Mouse (Mus musculus): ENCODE results near the gene Mta1. TPM values are rescaled to one million over a fixed set of nuclear protein-coding genes. Genes with fewer than 3 reads are reported as not detected.

The Mta1 gene
- polyA plus RNA-seq, 1 experiment, result 101 TPM

GRCm38 (mm10) chr12:113146112-113147057, 48.3 kb downstream of the Mta1 start, which contains the start of gene Crip1:
TSS of gene Crip1 (plus strand) at chr12:113146316.
- H3K4me2 ChIP-seq (ENCODE audit: low read depth), result peak within 1 kb of the TSS; percentile 96
- TF ChIP-seq MYOG (IDR thresholded peaks at IDR 0.05; ENCODE audit: control insufficient read depth in 1 of 3, insufficient read depth in 1 of 3, insufficient read length in 2 of 3, low read depth in 2 of 3), result no peak
- TF ChIP-seq TCF3 (IDR thresholded peaks at IDR 0.05; ENCODE audit: insufficient read length, low read depth), result no peak
- no peak for TF ChIP-seq USF1 (IDR thresholded peaks at IDR 0.05; ENCODE audit: low read depth)
- peak; percentile 86 for TF ChIP-seq POLR2AphosphoS2 (IDR thresholded peaks at IDR 0.05; ENCODE audit: insufficient read length, low read depth)
- TF ChIP-seq POLR2A (IDR thresholded peaks at IDR 0.05; ENCODE audit: insufficient read length, low read depth), result peak; percentile 51
- TF ChIP-seq REST (IDR thresholded peaks at IDR 0.05; ENCODE audit: insufficient read depth, insufficient read length), result no peak
- peak in 1 of 3 experiments; percentile 5 for TF ChIP-seq MYOD1 (IDR thresholded peaks at IDR 0.05; ENCODE audit: control insufficient read depth in 1 of 3, insufficient read length in 2 of 3, low read depth in 2 of 3)
- no peak within 1 kb of the TSS for H3ac ChIP-seq (ENCODE audit: control insufficient read depth, insufficient read length)
- H3K36me3 ChIP-seq (ENCODE audit: control insufficient read depth, insufficient read depth), result peaks cover 23% of the 10 kb centered on the region
- peaks cover 23% of the 10 kb centered on the region for H3K79me2 ChIP-seq (ENCODE audit: control insufficient read depth, insufficient read depth)
- H3K4me3 ChIP-seq, result no peak within 1 kb of the TSS
- H3K27me3 ChIP-seq (ENCODE audit: control insufficient read depth, insufficient read depth, insufficient read length), result no peaks in the 10 kb centered on the region

GRCm38 (mm10) chr12:113147481-113147880, 49.4 kb downstream of the Mta1 start:
- Histone ChIP-seq H3K36me3 (ENCODE audit: control insufficient read depth, insufficient read depth) (peaks cover 23% of the 10 kb centered on the region), H3K27me3 (ENCODE audit: control insufficient read depth, insufficient read depth, insufficient read length) (no peaks in the 10 kb centered on the region), H3K4me3 (no peak overlapping the region), H3K4me2 (ENCODE audit: low read depth) (peak overlapping the region; percentile 96), H3ac (ENCODE audit: control insufficient read depth, insufficient read length) (no peak overlapping the region), H3K79me2 (ENCODE audit: control insufficient read depth, insufficient read depth) (peaks cover 19% of the 10 kb centered on the region)
- TF ChIP-seq SRF (IDR thresholded peaks at IDR 0.05; ENCODE audit: control insufficient read depth, insufficient read length, low read depth), result no peak
- TF ChIP-seq USF1 (IDR thresholded peaks at IDR 0.05; ENCODE audit: low read depth), result no peak
- no peak for TF ChIP-seq REST (IDR thresholded peaks at IDR 0.05; ENCODE audit: insufficient read depth, insufficient read length)
- peak; percentile 47 for TF ChIP-seq POLR2A (IDR thresholded peaks at IDR 0.05; ENCODE audit: insufficient read length, low read depth)
- TF ChIP-seq MYOG (IDR thresholded peaks at IDR 0.05; ENCODE audit: control insufficient read depth in 1 of 3, insufficient read depth in 1 of 3, insufficient read length in 2 of 3, low read depth in 2 of 3), result peak; percentile 10 to 99 (median 92)
- peak in 2 of 3 experiments; percentile 96 to 98 for TF ChIP-seq MYOD1 (IDR thresholded peaks at IDR 0.05; ENCODE audit: control insufficient read depth in 1 of 3, insufficient read length in 2 of 3, low read depth in 2 of 3)
- TF ChIP-seq TCF12 (IDR thresholded peaks at IDR 0.05; ENCODE audit: insufficient read depth, poor library complexity, severe bottlenecking), result peak; percentile 88
- no peak for TF ChIP-seq CEBPB (IDR thresholded peaks at IDR 0.05; ENCODE audit: insufficient read depth, poor library complexity, severe bottlenecking)
- no peak for TF ChIP-seq E2F4 (IDR thresholded peaks at IDR 0.05; ENCODE audit: insufficient read depth)
- TF ChIP-seq POLR2AphosphoS2 (IDR thresholded peaks at IDR 0.05; ENCODE audit: insufficient read length, low read depth), result no peak
- TF ChIP-seq MAX (IDR thresholded peaks at IDR 0.05; ENCODE audit: low read depth), result no peak
- peak; percentile 79 for TF ChIP-seq TCF3 (IDR thresholded peaks at IDR 0.05; ENCODE audit: insufficient read length, low read depth)

GRCm38 (mm10) chr12:113148381-113149035, 50.4 kb downstream of the Mta1 start:
- no peak for TF ChIP-seq TCF3 (IDR thresholded peaks at IDR 0.05; ENCODE audit: insufficient read length, low read depth)
- peak; percentile 27 for TF ChIP-seq POLR2AphosphoS2 (IDR thresholded peaks at IDR 0.05; ENCODE audit: insufficient read length, low read depth)
- TF ChIP-seq MYOG (IDR thresholded peaks at IDR 0.05; ENCODE audit: control insufficient read depth in 1 of 3, insufficient read depth in 1 of 3, insufficient read length in 2 of 3, low read depth in 2 of 3), result peak in 1 of 3 experiments; percentile 36
- TF ChIP-seq SRF (IDR thresholded peaks at IDR 0.05; ENCODE audit: control insufficient read depth, insufficient read length, low read depth), result no peak
- TF ChIP-seq POLR2A (IDR thresholded peaks at IDR 0.05; ENCODE audit: insufficient read length, low read depth), result peak; percentile 45
- TF ChIP-seq USF1 (IDR thresholded peaks at IDR 0.05; ENCODE audit: low read depth), result no peak
- TF ChIP-seq MYOD1 (IDR thresholded peaks at IDR 0.05; ENCODE audit: control insufficient read depth in 1 of 3, insufficient read length in 2 of 3, low read depth in 2 of 3), result no peak
- Histone ChIP-seq H3ac (ENCODE audit: control insufficient read depth, insufficient read length) (no peak overlapping the region), H3K79me2 (ENCODE audit: control insufficient read depth, insufficient read depth) (peaks cover 15% of the 10 kb centered on the region), H3K4me3 (no peak overlapping the region), H3K4me2 (ENCODE audit: low read depth) (peak overlapping the region; percentile 81), H3K36me3 (ENCODE audit: control insufficient read depth, insufficient read depth) (peaks cover 21% of the 10 kb centered on the region), H3K27me3 (ENCODE audit: control insufficient read depth, insufficient read depth, insufficient read length) (no peaks in the 10 kb centered on the region)

GRCm38 (mm10) chr12:113149341-113149740, 51.3 kb downstream of the Mta1 start:
- no peaks in the 10 kb centered on the region for H3K27me3 ChIP-seq (ENCODE audit: control insufficient read depth, insufficient read depth, insufficient read length)
- H3ac ChIP-seq (ENCODE audit: control insufficient read depth, insufficient read length), result no peak overlapping the region
- H3K4me3 ChIP-seq, result no peak overlapping the region
- no peak for TF ChIP-seq TCF12 (IDR thresholded peaks at IDR 0.05; ENCODE audit: insufficient read depth, poor library complexity, severe bottlenecking)
- TF ChIP-seq POLR2AphosphoS2 (IDR thresholded peaks at IDR 0.05; ENCODE audit: insufficient read length, low read depth), result no peak
- TF ChIP-seq E2F4 (IDR thresholded peaks at IDR 0.05; ENCODE audit: insufficient read depth), result no peak
- no peak for TF ChIP-seq SRF (IDR thresholded peaks at IDR 0.05; ENCODE audit: control insufficient read depth, insufficient read length, low read depth)
- TF ChIP-seq MYOD1 (IDR thresholded peaks at IDR 0.05; ENCODE audit: control insufficient read depth in 1 of 3, insufficient read length in 2 of 3, low read depth in 2 of 3), result no peak
- TF ChIP-seq REST (IDR thresholded peaks at IDR 0.05; ENCODE audit: insufficient read depth, insufficient read length), result no peak
- no peak for TF ChIP-seq POLR2A (IDR thresholded peaks at IDR 0.05; ENCODE audit: insufficient read length, low read depth)
- TF ChIP-seq TCF3 (IDR thresholded peaks at IDR 0.05; ENCODE audit: insufficient read length, low read depth), result no peak
- no peak for TF ChIP-seq MAX (IDR thresholded peaks at IDR 0.05; ENCODE audit: low read depth)
- no peak for TF ChIP-seq CEBPB (IDR thresholded peaks at IDR 0.05; ENCODE audit: insufficient read depth, poor library complexity, severe bottlenecking)
- TF ChIP-seq USF1 (IDR thresholded peaks at IDR 0.05; ENCODE audit: low read depth), result no peak
- TF ChIP-seq MYOG (IDR thresholded peaks at IDR 0.05; ENCODE audit: control insufficient read depth in 1 of 3, insufficient read depth in 1 of 3, insufficient read length in 2 of 3, low read depth in 2 of 3), result no peak
- peak overlapping the region; percentile 81 for H3K4me2 ChIP-seq (ENCODE audit: low read depth)
- peaks cover 12% of the 10 kb centered on the region for H3K79me2 ChIP-seq (ENCODE audit: control insufficient read depth, insufficient read depth)
- H3K36me3 ChIP-seq (ENCODE audit: control insufficient read depth, insufficient read depth), result peaks cover 15% of the 10 kb centered on the region
